Mouse (Mus musculus) MEL (cell line): Measurements from ENCODE around the gene Frem1. TPM values are rescaled to one million over a fixed set of nuclear protein-coding genes. Genes with fewer than 3 reads are reported as not detected.

Experiments
- DNase-seq: peaks from one replicate; pipeline ENCODE4 v3.0.0; 2011; ENCODE audit warnings: low read depth, low spot score
- H3K27ac ChIP-seq: 2 replicates; pipeline ENCODE4 v1.5.1; 2012; ENCODE audit warnings: low read depth, mild to moderate bottlenecking, control low read depth, low read length, moderate library complexity; ENCODE audit not compliant: control insufficient read depth
- H3K27me3 ChIP-seq, 2 experiments: fragments of 150-350 bp in 1 of 2; sonication (generic) in 1 of 2; 2 replicates each; pipeline ENCODE4 v1.6.1; 2012; ENCODE audit warnings: low read length in 2 of 2, mild to moderate bottlenecking in 2 of 2, improper control_type of control experiment in 1 of 2, moderate library complexity in 1 of 2; ENCODE audit not compliant: insufficient read depth in 2 of 2, control insufficient read depth in 1 of 2
- H3K36me3 ChIP-seq, 2 experiments: 2 replicates each; pipeline ENCODE4 v1.6.1; 2012 to 2014; ENCODE audit warnings: low read length in 2 of 2, improper control_type of control experiment in 1 of 2, inconsistent platforms in 1 of 2, mild to moderate bottlenecking in 1 of 2; ENCODE audit not compliant: insufficient read depth in 2 of 2, control insufficient read depth in 1 of 2
- H3K4me1 ChIP-seq, 2 experiments: fragments of 150-350 bp in 1 of 2; sonication (generic) in 1 of 2; 2 replicates each; pipeline ENCODE4 v1.6.1; 2012; ENCODE audit warnings: low read length in 2 of 2, improper control_type of control experiment in 1 of 2, mild to moderate bottlenecking in 1 of 2; ENCODE audit not compliant: insufficient read depth in 2 of 2, control insufficient read depth in 1 of 2
- H3K4me3 ChIP-seq, 2 experiments: fragments of 150-350 bp in 1 of 2; sonication (generic) in 1 of 2; 2 replicates each; pipeline ENCODE4 v1.5.1; 2012; ENCODE audit warnings: low read depth in 2 of 2, low read length in 2 of 2, mild to moderate bottlenecking in 2 of 2, moderate library complexity in 2 of 2, control low read depth in 1 of 2, improper control_type of control experiment in 1 of 2; ENCODE audit not compliant: control insufficient read depth in 1 of 2, insufficient read depth in 1 of 2
- H3K79me2 ChIP-seq: 2 replicates; pipeline ENCODE4 v1.6.1; 2012; ENCODE audit warnings: mild to moderate bottlenecking, low read length, moderate library complexity; ENCODE audit not compliant: control insufficient read depth, poor library complexity, insufficient read depth
- H3K9ac ChIP-seq: 2 replicates; pipeline ENCODE4 v1.6.1; 2012; ENCODE audit warnings: low read depth, mild to moderate bottlenecking, control low read depth, low read length, moderate library complexity; ENCODE audit not compliant: control insufficient read depth, poor library complexity, severe bottlenecking
- H3K9me3 ChIP-seq: fragments of 150-350 bp; sonication (generic); replicated peaks from 2 replicates; pipeline ENCODE4 v1.6.1; 2012; ENCODE audit warnings: mild to moderate bottlenecking, low read length, improper control_type of control experiment, moderate library complexity; ENCODE audit not compliant: insufficient read depth
- CHD2 ChIP-seq: IDR thresholded peaks from 2 replicates; pipeline ENCODE4 v1.6.1; 2011; ENCODE audit warnings: low read length, improper control_type of control experiment
- E2F4 ChIP-seq: IDR thresholded peaks from 2 replicates; pipeline ENCODE4 v1.6.1; 2011; ENCODE audit warnings: low read depth, low read length, improper control_type of control experiment, borderline replicate concordance
- EP300 ChIP-seq, 2 experiments: IDR thresholded peaks; 2 replicates each; pipeline ENCODE4 v1.6.1; 2011; ENCODE audit warnings: improper control_type of control experiment in 2 of 2, low read length in 2 of 2, low read depth in 1 of 2, mild to moderate bottlenecking in 1 of 2
- ETS1 ChIP-seq: IDR thresholded peaks from 2 replicates; pipeline ENCODE4 v1.6.1; 2012; ENCODE audit warnings: low read depth, mild to moderate bottlenecking, inconsistent platforms, low read length, improper control_type of control experiment, moderate library complexity
- GATA1 ChIP-seq: IDR thresholded peaks from 2 replicates; pipeline ENCODE4 v1.6.1; 2011; ENCODE audit warnings: low read depth, low read length, improper control_type of control experiment
- HCFC1 ChIP-seq: IDR thresholded peaks from 2 replicates; pipeline ENCODE4 v1.6.1; 2012; ENCODE audit warnings: low read depth, mild to moderate bottlenecking, inconsistent platforms, low read length, improper control_type of control experiment, moderate library complexity
- JUND ChIP-seq: IDR thresholded peaks from 2 replicates; pipeline ENCODE4 v1.6.1; 2011; ENCODE audit warnings: low read depth, mild to moderate bottlenecking, improper control_type of control experiment, low read length
- MAZ ChIP-seq: IDR thresholded peaks from 2 replicates; pipeline ENCODE4 v1.6.1; 2012; ENCODE audit warnings: low read depth, mild to moderate bottlenecking, inconsistent platforms, low read length, improper control_type of control experiment
- MXI1 ChIP-seq: IDR thresholded peaks from 2 replicates; pipeline ENCODE4 v1.6.1; 2011; ENCODE audit warnings: mild to moderate bottlenecking, low read depth, low read length, improper control_type of control experiment
- MYB ChIP-seq: IDR thresholded peaks from 2 replicates; pipeline ENCODE4 v1.6.1; 2011; ENCODE audit warnings: mild to moderate bottlenecking, low read depth, low read length, improper control_type of control experiment
- RCOR1 ChIP-seq: IDR thresholded peaks from 2 replicates; pipeline ENCODE4 v1.6.1; 2012; ENCODE audit warnings: low read depth, mild to moderate bottlenecking, inconsistent platforms, low read length, improper control_type of control experiment
- TBP ChIP-seq: IDR thresholded peaks from 2 replicates; pipeline ENCODE4 v1.8.0; 2011; ENCODE audit warnings: low read depth, low read length, improper control_type of control experiment
- TCF12 ChIP-seq: IDR thresholded peaks from 2 replicates; pipeline ENCODE4 v1.6.1; 2014; ENCODE audit warnings: low read depth, mild to moderate bottlenecking, inconsistent platforms, low read length, improper control_type of control experiment, moderate library complexity
- UBTF ChIP-seq: IDR thresholded peaks from 2 replicates; pipeline ENCODE4 v1.6.1; 2012; ENCODE audit warnings: low read depth, mild to moderate bottlenecking, inconsistent platforms, low read length, improper control_type of control experiment, moderate library complexity, borderline replicate concordance; ENCODE audit not compliant: insufficient read depth
- USF2 ChIP-seq, 2 experiments: IDR thresholded peaks; 2 replicates each; pipeline ENCODE4 v1.6.1; 2011 to 2012; ENCODE audit warnings: improper control_type of control experiment in 2 of 2, low read length in 2 of 2, borderline replicate concordance in 1 of 2, inconsistent platforms in 1 of 2, low read depth in 1 of 2, mild to moderate bottlenecking in 1 of 2; ENCODE audit not compliant: insufficient read depth in 1 of 2
- ZMIZ1 ChIP-seq: IDR thresholded peaks from 2 replicates; pipeline ENCODE4 v1.6.1; 2012; ENCODE audit warnings: low read depth, mild to moderate bottlenecking, inconsistent platforms, low read length, improper control_type of control experiment, moderate library complexity
- polyA plus RNA-seq, 2 experiments: library from polyadenylated mRNA; stranded (reverse) in 1 of 2; unstranded in 1 of 2; fragments of >175 nt in 1 of 2; fragments of >200 nt in 1 of 2; gene quantifications; 2 replicates each; pipeline versions ENCODE4 v1.2.1 to v1.2.4; 2012; ENCODE audit warnings: low replicate concordance in 2 of 2, low read depth in 1 of 2; ENCODE audit not compliant: insufficient read length in 2 of 2, insufficient read depth in 1 of 2, missing spikeins in 1 of 2
- total RNA-seq: library from RNA; depleted of rRNA; stranded (reverse); fragments of 300-350 nt; gene quantifications from 2 replicates; pipeline ENCODE4 v1.2.3, GENCODE M21; 2012

Gene Frem1
- total and polyA plus RNA-seq, 3 experiments: not detected

GRCm38 (mm10) chr4:82863316-82863715 lies 188.8 kb downstream of the Frem1 start:
- no peak overlapping the region for H3K27ac ChIP-seq

GRCm38 (mm10) chr4:82861451-82861850 lies 190.7 kb downstream of the Frem1 start:
- no peaks in the 10 kb centered on the region for H3K9me3 ChIP-seq
- H3K9ac ChIP-seq: no peak overlapping the region
- no peaks in the 10 kb centered on the region for H3K27me3 ChIP-seq
- H3K79me2 ChIP-seq: peaks cover 6% of the 10 kb centered on the region; the same call in 1 of the 2 replicates
- H3K4me3 ChIP-seq: no peak overlapping the region
- DNase-seq: no peak
- peaks cover 0 to 14% of the 10 kb centered on the region in 2 experiments; a peak in 2 of 4 replicates for H3K36me3 ChIP-seq
- H3K4me1 ChIP-seq: peaks cover 4 to 8% of the 10 kb centered on the region in 2 experiments; a peak in 2 of 4 replicates
- no peak overlapping the region for H3K27ac ChIP-seq
- no peak for TF ChIP-seq MAZ
- TF ChIP-seq MYB: no peak
- no peak for TF ChIP-seq TCF12
- no peak for TF ChIP-seq USF2 (IDR thresholded peaks at IDR 0.05; ENCODE audit: borderline replicate concordance in 1 of 2, insufficient read depth in 1 of 2, low read depth in 1 of 2, low read length in 2 of 2)
- TF ChIP-seq MXI1: no peak
- no peak for TF ChIP-seq CHD2

More at GRCm38 (mm10) chr4:82863316-82863715, 188.8 kb downstream of the Frem1 start:
- peaks cover 0 to 8% of the 10 kb centered on the region in 2 experiments; a peak in 2 of 4 replicates for H3K36me3 ChIP-seq
- no peaks in the 10 kb centered on the region for H3K9me3 ChIP-seq
- no peak overlapping the region for H3K9ac ChIP-seq
- DNase-seq: no peak
- no peak overlapping the region for H3K4me3 ChIP-seq
- H3K4me1 ChIP-seq: peaks cover 0 to 6% of the 10 kb centered on the region in 2 experiments; a peak in 1 of 4 replicates
- TF ChIP-seq TBP (no peak), ETS1 (no peak), ZMIZ1 (no peak), RCOR1 (no peak), JUND (no peak), MXI1 (no peak), EP300 (IDR thresholded peaks at IDR 0.05; ENCODE audit: low read depth in 1 of 2, low read length in 2 of 2) (no peak), E2F4 (no peak), CHD2 (no peak), UBTF (no peak), TCF12 (no peak), USF2 (IDR thresholded peaks at IDR 0.05; ENCODE audit: borderline replicate concordance in 1 of 2, insufficient read depth in 1 of 2, low read depth in 1 of 2, low read length in 2 of 2) (no peak), HCFC1 (no peak), MAZ (no peak), GATA1 (no peak)
- peaks cover 6% of the 10 kb centered on the region; the same call in 1 of the 2 replicates for H3K79me2 ChIP-seq
- no peaks in the 10 kb centered on the region for H3K27me3 ChIP-seq
